Mouse (Mus musculus) midbrain, embryonic 15.5 days (tissue): ENCODE measurements around the gene Hspg2. TPM values are rescaled to one million over a fixed set of nuclear protein-coding genes. Genes with fewer than 3 reads are reported as not detected.
"Not testable (repeated sequence)": the region's sequence is repeated elsewhere in the genome, so short reads cannot be mapped to it uniquely, and the experiment has no call there.

Source experiments
- ATAC-seq: fragments of 200-750 bp; cut with Nextera tagmentation; replicated peaks from 2 replicates; pipeline ENCODE4 v1.8.0; 2017; ENCODE audit warnings: moderate TSS enrichment
- H3K27ac ChIP-seq: fragments of 300-500 bp; sonication (generic); 2 replicates; pipeline ENCODE4 v1.5.1; 2015; ENCODE audit warnings: mild to moderate bottlenecking, inconsistent platforms
- H3K27me3 ChIP-seq: fragments of 300-500 bp; sonication (generic); replicated peaks from 2 replicates; pipeline ENCODE4 v1.6.1; 2015; ENCODE audit warnings: inconsistent platforms
- H3K36me3 ChIP-seq: fragments of 300-500 bp; sonication (generic); replicated peaks from 2 replicates; pipeline ENCODE4 v1.6.1; 2015; ENCODE audit warnings: inconsistent platforms
- H3K4me1 ChIP-seq: fragments of 300-500 bp; sonication (generic); 2 replicates; pipeline ENCODE4 v1.6.1; 2015; ENCODE audit warnings: inconsistent platforms
- H3K4me2 ChIP-seq: fragments of 300-500 bp; sonication (generic); 2 replicates; pipeline ENCODE4 v1.6.1; 2015; ENCODE audit warnings: inconsistent platforms, mild to moderate bottlenecking, moderate library complexity
- H3K4me3 ChIP-seq: fragments of 300-500 bp; sonication (generic); 2 replicates; pipeline ENCODE4 v1.5.1; 2015; ENCODE audit warnings: mild to moderate bottlenecking, inconsistent platforms
- H3K9ac ChIP-seq: fragments of 300-500 bp; sonication (generic); 2 replicates; pipeline ENCODE4 v1.6.1; 2015; ENCODE audit warnings: mild to moderate bottlenecking, inconsistent platforms
- H3K9me3 ChIP-seq: fragments of 300-500 bp; sonication (generic); 2 replicates; pipeline ENCODE4 v1.6.1; 2016; ENCODE audit warnings: inconsistent platforms
- WGBS: fragments of 180-500 bp; shearing (Covaris S2); methylation state at CpG from one replicate; pipeline ENCODE4 v1.1.7; 2015; ENCODE audit warnings: mixed read lengths; 5-methylcytosine and 5-hydroxymethylcytosine counted together
- polyA plus RNA-seq: library from polyadenylated mRNA; unstranded; fragments of >200 nt; fragmentation: Nextera tagmentation; extraction: Ambion mirVana; gene quantifications from 2 replicates; pipeline ENCODE4 v1.2.1, GENCODE M21; 2015

Hspg2 gene
- polyA plus RNA-seq, 1 experiment from 2014 or later, result 4.1 TPM

DNA sequence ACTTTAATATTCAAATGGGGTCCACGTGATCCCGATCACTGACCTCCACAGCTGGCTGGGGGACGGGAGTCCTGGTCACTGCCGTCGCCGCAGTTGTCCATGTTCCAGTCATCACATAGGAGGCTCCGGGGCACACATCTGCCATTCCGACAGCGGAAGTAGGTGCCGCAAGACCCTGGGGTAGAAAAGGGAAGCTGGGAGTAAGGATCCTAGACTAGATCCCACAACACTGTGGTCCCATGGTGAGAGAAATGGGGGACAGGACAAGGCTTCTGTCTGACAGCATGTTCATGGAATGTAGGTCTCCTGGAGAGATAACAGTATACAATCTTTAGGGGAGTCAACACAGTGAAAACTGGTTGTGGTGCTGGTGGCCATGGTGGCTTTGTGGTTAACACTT, 105.9 kb downstream of the Hspg2 start, which contains the start of gene Ldlrad2:
Gene Ldlrad2, minus strand, starts transcription at position 101 of the 400 bp plus-strand sequence.
- no peaks in the 10 kb centered on the region for H3K9me3 ChIP-seq
- peaks cover 13% of the 10 kb centered on the region for H3K27me3 ChIP-seq
- H3K4me3 ChIP-seq, result no peak within 1 kb of the TSS
- no peaks in the 10 kb centered on the region for H3K36me3 ChIP-seq
- H3K27ac ChIP-seq, result no peak within 1 kb of the TSS
- no peak within 1 kb of the TSS for H3K9ac ChIP-seq
- no peak within 1 kb of the TSS for H3K4me2 ChIP-seq
- peaks cover 7% of the 10 kb centered on the region for H3K4me1 ChIP-seq
- ATAC-seq, result no peak
- 83% methylated on average over 10 of the region's 10 CpGs for WGBS

DNA sequence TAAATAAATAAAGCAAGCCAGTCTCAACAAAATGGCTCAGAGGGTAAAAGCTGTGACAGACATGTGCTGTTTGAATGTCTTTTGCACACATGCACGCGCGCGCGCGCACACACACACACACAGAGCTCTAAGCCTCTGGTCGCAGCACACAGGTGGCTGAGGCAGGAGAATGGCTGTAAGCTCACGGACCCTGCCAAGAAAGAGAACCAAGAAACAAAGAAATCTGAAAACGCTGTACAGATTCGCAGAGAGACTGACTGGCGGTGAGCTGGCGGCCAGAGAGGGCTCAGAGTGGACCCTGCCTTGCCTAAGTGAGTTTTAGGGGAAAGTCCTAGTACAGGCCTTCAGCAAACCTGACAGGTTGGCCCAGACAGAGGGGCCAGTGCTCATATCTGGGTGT, 108.9 kb downstream of the Hspg2 start:
- H3K36me3 ChIP-seq, result no peaks in the 10 kb centered on the region
- H3K4me2 ChIP-seq, result no peak overlapping the region
- H3K9ac ChIP-seq, result no peak overlapping the region
- ATAC-seq, result no peak
- H3K27me3 ChIP-seq, result peaks cover 15% of the 10 kb centered on the region
- H3K27ac ChIP-seq, result no peak overlapping the region
- H3K9me3 ChIP-seq, result no peaks in the 10 kb centered on the region
- H3K4me3 ChIP-seq, result no peak overlapping the region
- 96% methylated on average over 12 of the region's 12 CpGs for WGBS
- peaks cover 7% of the 10 kb centered on the region for H3K4me1 ChIP-seq

DNA sequence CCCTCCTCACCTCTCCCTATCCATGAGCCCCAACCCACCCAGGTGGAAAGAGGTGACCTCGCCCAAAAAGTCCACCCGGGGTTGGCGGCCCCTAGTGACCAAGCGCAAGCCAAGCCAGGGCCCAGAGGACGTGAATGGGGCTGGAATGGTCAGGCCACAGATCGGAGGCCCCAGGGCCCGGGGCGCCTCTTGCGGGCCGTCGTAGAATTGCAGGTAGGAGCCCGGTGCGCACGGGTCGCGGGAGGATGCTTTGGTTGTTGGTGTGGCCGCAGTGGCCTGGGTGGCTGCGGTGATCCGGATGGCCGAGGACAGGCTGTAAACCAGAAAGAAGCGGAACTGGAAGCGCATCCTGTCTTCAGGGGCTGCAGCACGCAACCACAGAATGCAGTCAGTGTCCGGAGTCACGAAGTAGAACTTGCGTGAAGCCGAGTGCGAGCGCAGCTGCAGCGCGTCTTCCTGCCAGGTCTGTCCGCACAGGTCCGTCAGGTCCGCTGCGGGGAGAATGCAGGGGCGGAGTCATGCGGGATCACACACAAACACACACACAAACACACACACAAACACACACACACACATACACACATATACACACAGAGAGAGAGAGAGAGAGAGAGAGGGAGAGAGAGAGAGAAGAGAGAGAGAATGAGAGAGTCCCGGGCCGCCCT, 109.7 kb downstream of the Hspg2 start:
- Histone ChIP-seq H3K4me1 (peaks cover 7% of the 10 kb centered on the region), H3K36me3 (no peaks in the 10 kb centered on the region), H3K4me3 (peak overlapping the region; percentile 37), H3K27ac (no peak overlapping the region), H3K27me3 (peaks cover 15% of the 10 kb centered on the region), H3K4me2 (peak overlapping the region; percentile 64), H3K9ac (peak overlapping the region; percentile 22), H3K9me3 (no peaks in the 10 kb centered on the region)
- no peak for ATAC-seq
- WGBS, result 4% methylated on average over 39 of the region's 39 CpGs

DNA sequence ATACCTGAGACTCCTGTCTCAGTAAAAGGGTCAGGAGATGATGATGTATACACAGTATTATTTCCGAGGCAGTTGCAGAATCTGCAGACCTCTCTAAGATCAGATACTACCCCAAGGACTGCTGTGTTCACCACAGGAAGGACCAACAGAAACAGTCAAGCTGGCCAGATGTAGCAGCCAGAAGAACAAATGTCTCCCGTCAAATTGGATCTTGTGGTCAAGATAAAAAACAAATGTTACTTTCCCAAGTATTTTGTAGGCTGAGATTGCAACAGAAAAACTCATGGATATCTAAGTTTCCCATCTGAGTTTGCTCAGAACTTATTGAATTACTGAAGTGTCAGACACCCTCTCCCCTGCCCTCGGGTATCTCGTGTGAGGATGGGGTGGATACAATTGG, 111.2 kb downstream of the Hspg2 start:
- peaks cover 15% of the 10 kb centered on the region for H3K27me3 ChIP-seq
- H3K4me3 ChIP-seq, result no peak overlapping the region
- ATAC-seq, result no peak
- H3K36me3 ChIP-seq, result no peaks in the 10 kb centered on the region
- WGBS, result 60% methylated on average over 4 of the region's 4 CpGs
- peaks cover 7% of the 10 kb centered on the region for H3K4me1 ChIP-seq
- H3K27ac ChIP-seq, result no peak overlapping the region
- no peak overlapping the region for H3K9ac ChIP-seq
- no peak overlapping the region for H3K4me2 ChIP-seq
- no peaks in the 10 kb centered on the region for H3K9me3 ChIP-seq

DNA sequence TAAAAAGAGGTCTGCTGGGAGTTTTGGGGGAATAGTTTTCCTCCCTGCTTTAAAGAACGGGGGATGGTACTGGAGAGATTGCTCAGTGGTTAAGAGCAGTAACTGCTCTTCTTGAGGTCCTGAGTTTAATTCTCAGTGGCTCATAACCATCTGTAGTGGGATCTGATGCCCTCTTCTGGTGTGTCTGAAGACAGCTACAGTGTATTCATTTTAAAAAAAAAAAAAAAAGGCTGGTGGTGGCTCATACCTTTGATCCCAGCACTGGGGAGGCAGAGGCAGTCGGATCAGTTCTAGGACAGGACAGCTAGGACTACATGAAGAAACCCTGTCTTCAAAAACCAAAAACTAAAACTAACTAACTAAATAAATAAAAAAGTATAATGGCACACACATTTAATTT, 111.7 kb downstream of the Hspg2 start:
- peaks cover 7% of the 10 kb centered on the region for H3K4me1 ChIP-seq
- no peak overlapping the region for H3K4me3 ChIP-seq
- WGBS, result 69% methylated on average over 2 of the region's 2 CpGs
- H3K27me3 ChIP-seq, result peaks cover 15% of the 10 kb centered on the region
- H3K9me3 ChIP-seq, result no peaks in the 10 kb centered on the region
- no peak overlapping the region for H3K4me2 ChIP-seq
- no peaks in the 10 kb centered on the region for H3K36me3 ChIP-seq
- no peak for ATAC-seq
- H3K27ac ChIP-seq, result no peak overlapping the region
- no peak overlapping the region for H3K9ac ChIP-seq

DNA sequence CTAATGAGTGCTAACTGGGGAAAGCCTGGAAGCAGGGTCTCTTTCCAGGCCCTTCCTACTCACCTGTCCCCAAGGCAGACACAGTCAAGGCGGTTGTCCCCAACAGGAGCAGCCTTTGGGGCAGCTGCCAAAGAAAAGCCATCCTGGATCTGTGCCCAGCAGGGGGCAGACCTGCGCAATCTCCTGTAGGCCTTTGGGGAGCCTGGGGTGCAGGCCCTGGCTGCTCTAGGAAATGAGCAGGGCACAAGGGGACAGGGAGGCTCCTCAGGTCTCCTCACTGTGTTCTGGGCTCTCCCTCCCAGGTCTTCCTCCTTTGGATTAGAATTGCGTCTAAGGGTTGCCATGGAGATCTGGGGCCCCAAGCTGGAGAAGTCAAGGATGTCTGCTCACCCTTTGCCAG, 113.2 kb downstream of the Hspg2 start:
- peaks cover 15% of the 10 kb centered on the region for H3K27me3 ChIP-seq
- H3K9me3 ChIP-seq, result no peaks in the 10 kb centered on the region
- no peak for ATAC-seq
- H3K4me3 ChIP-seq, result no peak overlapping the region
- H3K9ac ChIP-seq, result no peak overlapping the region
- no peak overlapping the region for H3K4me2 ChIP-seq
- H3K4me1 ChIP-seq, result peaks cover 7% of the 10 kb centered on the region
- H3K27ac ChIP-seq, result no peak overlapping the region
- no peaks in the 10 kb centered on the region for H3K36me3 ChIP-seq
- 27% methylated on average over 3 of the region's 3 CpGs for WGBS

DNA sequence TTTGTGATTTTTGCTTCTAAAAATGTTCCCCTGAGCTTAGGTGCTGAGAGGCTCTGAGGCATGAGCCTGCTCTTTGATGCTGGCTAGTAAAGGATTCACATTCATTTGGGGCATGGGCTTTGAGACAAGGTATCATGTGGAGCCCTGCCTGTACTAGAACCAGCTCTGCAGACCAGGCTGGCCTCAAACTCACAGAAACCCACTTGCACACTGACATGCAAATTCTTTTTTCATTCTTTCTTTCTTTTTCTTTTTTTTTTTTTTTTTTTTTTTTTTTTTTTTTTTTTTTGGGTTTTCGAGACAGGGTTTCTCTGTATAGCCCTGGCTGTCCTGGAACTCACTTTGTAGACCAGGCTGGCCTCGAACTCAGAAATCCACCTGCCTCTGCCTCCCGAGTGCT, 120.5 kb downstream of the Hspg2 start:
- H3K4me3 ChIP-seq, H3K4me2 ChIP-seq, H3K27me3 ChIP-seq, ATAC-seq, H3K9me3 ChIP-seq, H3K27ac ChIP-seq, H3K36me3 ChIP-seq, H3K9ac ChIP-seq, H3K4me1 ChIP-seq: not testable (repeated sequence)
- 73% methylated on average over 2 of the region's 3 CpGs for WGBS

DNA sequence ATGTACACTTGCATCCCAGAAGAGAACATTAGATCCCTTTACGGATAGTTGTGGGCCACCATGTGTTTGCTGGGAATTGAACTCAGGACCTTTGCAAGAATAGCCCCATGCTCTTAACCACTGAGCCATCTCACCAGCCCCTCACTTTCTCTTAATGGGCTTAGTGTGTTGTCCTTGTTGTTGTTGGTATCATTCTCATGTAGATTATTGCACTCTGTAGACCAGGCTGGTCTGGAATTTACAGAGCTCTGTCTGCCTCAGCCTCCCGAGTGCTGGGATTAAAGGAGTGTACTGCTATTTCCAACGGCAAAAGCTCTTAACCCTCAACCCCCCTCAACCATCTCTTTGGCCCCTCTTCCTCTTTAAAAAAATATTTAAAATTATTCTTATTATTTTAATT, 121.0 kb downstream of the Hspg2 start:
- no peaks in the 10 kb centered on the region for H3K27me3 ChIP-seq
- H3K4me3 ChIP-seq, result no peak overlapping the region
- no peak overlapping the region for H3K9ac ChIP-seq
- H3K27ac ChIP-seq, result no peak overlapping the region
- H3K4me2 ChIP-seq, result no peak overlapping the region
- peaks cover 3% of the 10 kb centered on the region; the same call in 1 of the 2 replicates for H3K4me1 ChIP-seq
- ATAC-seq, result no peak
- H3K36me3 ChIP-seq, result no peaks in the 10 kb centered on the region
- H3K9me3 ChIP-seq, result no peaks in the 10 kb centered on the region
- WGBS, result 88% methylated on average over 3 of the region's 3 CpGs

DNA sequence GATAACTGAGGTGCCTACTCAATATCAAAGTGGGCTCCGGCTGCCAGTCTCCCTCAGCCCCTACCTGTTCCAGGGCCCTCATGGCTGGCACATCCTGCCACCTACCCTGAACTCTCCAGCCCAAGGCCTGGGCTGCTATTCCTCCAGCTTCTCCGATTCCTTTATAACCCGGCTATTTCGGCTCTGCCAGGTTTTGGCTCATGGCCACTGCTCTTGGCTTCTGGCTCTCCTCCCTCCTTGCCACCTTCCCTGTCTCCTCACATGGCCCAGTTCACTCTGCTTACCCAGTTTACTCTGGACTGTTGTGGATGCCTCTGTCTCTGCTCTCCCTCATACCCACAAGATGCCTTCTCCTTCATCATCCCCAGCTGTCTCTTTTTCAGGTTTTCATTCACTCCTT, 122.4 kb downstream of the Hspg2 start:
- peaks cover 14% of the 10 kb centered on the region for H3K4me1 ChIP-seq
- no peak for ATAC-seq
- no peak overlapping the region for H3K9ac ChIP-seq
- H3K27me3 ChIP-seq, result no peaks in the 10 kb centered on the region
- H3K4me2 ChIP-seq, result no peak overlapping the region
- no peak overlapping the region for H3K4me3 ChIP-seq
- H3K9me3 ChIP-seq, result no peaks in the 10 kb centered on the region
- H3K36me3 ChIP-seq, result no peaks in the 10 kb centered on the region
- 88% methylated on average over 4 of the region's 4 CpGs for WGBS
- H3K27ac ChIP-seq, result no peak overlapping the region

DNA sequence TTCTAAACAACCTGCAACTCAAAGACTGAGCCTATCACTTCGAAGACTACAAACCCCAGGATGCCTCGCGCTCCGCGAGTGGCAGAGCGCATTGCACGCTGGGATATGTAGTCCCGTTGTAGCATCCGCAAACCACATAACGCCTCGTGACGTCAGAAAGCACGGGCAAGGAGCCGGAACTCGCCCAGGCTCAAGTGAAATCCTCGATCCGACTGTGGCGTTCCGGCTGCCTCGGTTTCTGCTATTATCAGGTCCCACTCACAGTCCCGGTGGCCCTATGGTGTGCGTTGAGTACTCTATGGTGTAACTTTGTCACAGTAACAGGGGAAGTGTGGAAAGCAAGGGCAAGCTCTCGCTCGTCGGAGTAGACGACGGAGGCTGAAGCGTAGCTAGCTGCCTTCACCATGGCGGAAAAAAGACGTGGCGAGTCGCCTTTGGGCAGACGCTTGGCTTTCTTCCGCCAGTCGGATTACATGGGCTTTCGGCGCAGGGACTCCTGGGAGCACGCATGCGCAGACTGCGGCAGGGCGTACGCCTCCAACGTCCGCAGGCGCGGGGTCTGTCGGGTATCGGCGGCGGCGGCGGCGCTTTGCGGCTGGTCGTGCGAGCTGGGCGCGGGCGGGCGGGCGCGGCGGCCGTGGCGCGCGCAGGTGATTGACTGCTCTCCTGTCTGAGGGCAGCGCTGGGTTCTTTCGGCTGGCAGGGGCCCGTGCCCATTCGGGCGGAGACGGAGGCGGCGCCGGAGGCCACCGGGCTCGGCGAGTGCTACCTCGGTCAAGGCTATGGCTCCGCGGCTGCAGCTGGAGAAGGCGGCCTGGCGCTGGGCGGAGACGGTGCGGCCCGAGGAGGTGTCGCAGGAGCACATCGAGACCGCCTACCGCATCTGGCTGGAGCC, 125.3 kb downstream of the Hspg2 start, which contains the start of gene Usp48:
Gene Usp48, plus strand, starts transcription at position 155 of the 895 bp plus-strand sequence.
- peak within 1 kb of the TSS; percentile 77 for H3K9ac ChIP-seq

DNA sequence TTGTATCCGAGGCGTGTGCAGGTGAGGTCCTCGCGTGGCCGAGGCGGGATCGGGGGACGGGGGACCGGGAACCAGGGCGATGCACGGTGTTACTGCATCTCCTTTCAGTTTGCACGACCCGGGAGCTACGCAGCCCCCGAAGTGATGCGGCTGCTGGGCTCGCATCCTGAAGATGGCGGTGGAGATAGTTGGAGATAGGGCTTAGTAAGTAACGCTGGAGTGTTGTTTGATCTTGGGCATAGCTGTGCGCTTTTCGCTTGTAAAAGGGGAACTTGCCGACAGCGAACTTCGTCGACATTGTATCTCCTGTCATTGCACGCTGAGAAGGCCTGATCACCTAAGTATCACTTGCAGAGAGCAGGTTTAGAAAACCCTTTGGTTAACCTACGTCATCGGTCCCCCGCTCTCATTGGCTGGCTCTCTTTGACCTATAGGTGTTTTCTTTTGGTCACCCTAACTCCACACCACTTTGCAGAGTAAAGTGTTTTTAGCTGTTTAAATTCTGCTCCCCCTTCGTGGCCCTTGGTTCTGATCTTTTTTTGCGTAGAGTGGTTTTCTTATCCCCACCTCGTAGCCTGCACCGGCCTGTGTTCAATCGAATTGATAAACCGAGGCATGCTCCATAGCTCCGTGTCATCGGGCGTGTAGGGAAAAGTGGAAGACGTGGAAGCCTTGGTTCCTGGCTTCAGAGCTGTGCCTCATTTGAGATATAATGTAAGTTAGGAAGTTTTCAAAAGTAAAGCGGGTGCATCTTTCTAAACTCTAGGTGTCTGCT, 126.1 kb downstream of the Hspg2 start:
- Histone ChIP-seq H3K4me1 (peaks cover 33% of the 10 kb centered on the region), H3K4me3 (peak overlapping the region; percentile 56), H3K27me3 (no peaks in the 10 kb centered on the region), H3K27ac (peak overlapping the region; percentile 98), H3K4me2 (peak overlapping the region; percentile 65), H3K9me3 (no peaks in the 10 kb centered on the region), H3K9ac (peak overlapping the region; percentile 64), H3K36me3 (no peaks in the 10 kb centered on the region)
- WGBS, result 3% methylated on average over 40 of the region's 40 CpGs
- 0 out of 2 replicates have a peak, but pooled peaks have one; percentile 9 for ATAC-seq

More for the DNA sequence above, 125.3 kb downstream of the Hspg2 start, which contains the start of gene Usp48:
- Histone ChIP-seq H3K27ac (peak within 1 kb of the TSS; percentile 98), H3K9me3 (no peaks in the 10 kb centered on the region), H3K36me3 (no peaks in the 10 kb centered on the region), H3K4me3 (peak within 1 kb of the TSS; percentile 56), H3K4me2 (peak within 1 kb of the TSS; percentile 65), H3K4me1 (peaks cover 28% of the 10 kb centered on the region), H3K27me3 (no peaks in the 10 kb centered on the region)
- peak; percentile 95 for ATAC-seq
- under 1% methylated on average over 91 of the region's 92 CpGs for WGBS

DNA sequence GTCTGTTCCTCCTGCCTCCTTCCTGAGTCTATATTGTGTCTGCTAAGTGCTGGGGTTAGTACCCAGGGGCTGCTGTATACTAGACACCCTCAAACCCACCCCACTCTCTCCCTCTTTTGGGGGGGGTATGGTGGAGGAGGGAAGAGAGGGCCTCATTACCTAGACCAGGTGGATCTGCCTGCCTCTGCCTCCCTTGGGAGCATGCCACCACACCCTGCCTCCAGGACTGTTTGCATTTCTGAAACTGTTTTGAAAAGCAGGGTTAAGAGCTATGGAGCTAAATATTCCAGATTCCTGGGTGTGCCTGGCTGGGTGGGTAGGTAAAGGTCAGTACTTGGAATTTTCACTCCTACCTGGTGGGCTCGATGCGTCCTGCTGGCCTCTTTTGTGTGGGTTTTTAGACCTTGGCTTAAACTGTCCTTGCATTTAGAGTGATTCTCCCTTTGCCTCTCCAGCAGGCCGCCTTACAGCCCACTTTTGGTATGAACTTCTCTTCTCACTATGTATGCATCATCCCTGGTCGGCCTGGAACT, 128.6 kb downstream of the Hspg2 start:
- peaks cover 37% of the 10 kb centered on the region for H3K4me1 ChIP-seq
- ATAC-seq, result no peak

More for the DNA sequence above, 128.6 kb downstream of the Hspg2 start:
- Histone ChIP-seq H3K9me3 (no peaks in the 10 kb centered on the region), H3K27me3 (no peaks in the 10 kb centered on the region), H3K27ac (no peak overlapping the region), H3K9ac (0 out of 2 replicates have a peak overlapping the region, but pooled peaks have one; percentile 8), H3K36me3 (no peaks in the 10 kb centered on the region), H3K4me3 (no peak overlapping the region), H3K4me2 (no peak overlapping the region)
- 94% methylated on average over 4 of the region's 4 CpGs for WGBS
